Mouse (Mus musculus) cerebellum, postnatal 14 days (tissue): ENCODE data around the gene Cdk9.

Experiments used
- DNase-seq, 2 experiments: peaks; one replicate each; pipeline ENCODE4 v3.0.0; 2021; ENCODE audit warnings: mixed read lengths in 2 of 2

Gene Cdk9

GRCm38 (mm10) chr2:32732695-32733094 lies 19.8 kb upstream of the Cdk9 start:
- no peak for DNase-seq

GRCm38 (mm10) chr2:32731911-32732310 lies 19.0 kb upstream of the Cdk9 start:
- DNase-seq, result no peak

- no peak for DNase-seq
These were observed 18.0 kb upstream of the Cdk9 start for GRCm38 (mm10) chr2:32730854-32731253.

- DNase-seq, result no peak
These were observed 16.7 kb upstream of the Cdk9 start for GRCm38 (mm10) chr2:32729547-32729946.

GRCm38 (mm10) chr2:32728463-32728862 lies 15.6 kb upstream of the Cdk9 start:
- no peak for DNase-seq

GRCm38 (mm10) chr2:32727435-32727834 lies 14.6 kb upstream of the Cdk9 start:
- DNase-seq, result peak; percentile 84 to 88

- DNase-seq, result no peak
These were observed 12.2 kb upstream of the Cdk9 start for GRCm38 (mm10) chr2:32724832-32725790.

GRCm38 (mm10) chr2:32724149-32724548 lies 11.3 kb upstream of the Cdk9 start:
- no peak for DNase-seq

GRCm38 (mm10) chr2:32722581-32722980 lies 9.7 kb upstream of the Cdk9 start:
- DNase-seq, result no peak

- DNase-seq, result no peak
These were observed 9.2 kb upstream of the Cdk9 start for GRCm38 (mm10) chr2:32722046-32722445.

GRCm38 (mm10) chr2:32720681-32721229 lies 7.9 kb upstream of the Cdk9 start, which contains the start of gene Sh2d3c:
Sh2d3c (plus strand) TSS chr2:32721055.
- no peak for DNase-seq

GRCm38 (mm10) chr2:32720053-32720452 lies 7.2 kb upstream of the Cdk9 start:
- DNase-seq, result no peak

- peak in 1 of 2 experiments; percentile 37 for DNase-seq
These were observed 5.9 kb upstream of the Cdk9 start for GRCm38 (mm10) chr2:32718761-32719160.

GRCm38 (mm10) chr2:32714987-32715425 lies 2.1 kb upstream of the Cdk9 start:
- no peak for DNase-seq

GRCm38 (mm10) chr2:32714117-32714986 lies 1.5 kb upstream of the Cdk9 start:
- peak in 1 of 2 experiments; percentile 43 for DNase-seq

- DNase-seq, result peak; percentile 97 to 98
These were observed 316 bp downstream of the Cdk9 start for GRCm38 (mm10) chr2:32712586-32712933.

- DNase-seq, result peak; percentile 66 to 67
These were observed 746 bp downstream of the Cdk9 start for GRCm38 (mm10) chr2:32712108-32712551.

- no peak for DNase-seq
These were observed 1.4 kb downstream of the Cdk9 start for GRCm38 (mm10) chr2:32711301-32712056.

- DNase-seq, result no peak
These were observed 2.5 kb downstream of the Cdk9 start for GRCm38 (mm10) chr2:32710425-32710824.

- no peak for DNase-seq
These were observed 3.2 kb downstream of the Cdk9 start for GRCm38 (mm10) chr2:32709521-32710137.

- peak; percentile 61 to 84 for DNase-seq
These were observed 4.2 kb downstream of the Cdk9 start for GRCm38 (mm10) chr2:32708643-32709042.

GRCm38 (mm10) chr2:32706971-32707370 lies 5.9 kb downstream of the Cdk9 start:
- no peak for DNase-seq
